Mouse (Mus musculus): Measurements from ENCODE around the gene Gm7029. TPM values are rescaled to one million over a fixed set of nuclear protein-coding genes. Genes with fewer than 3 reads are reported as not detected.
"Not testable (repeated sequence)": the region's sequence is repeated elsewhere in the genome, so short reads cannot be mapped to it uniquely, and the experiment has no call there.

Gene Gm7029
- total RNA-seq, 2 experiments from 2014 or later, result not detected

DNA sequence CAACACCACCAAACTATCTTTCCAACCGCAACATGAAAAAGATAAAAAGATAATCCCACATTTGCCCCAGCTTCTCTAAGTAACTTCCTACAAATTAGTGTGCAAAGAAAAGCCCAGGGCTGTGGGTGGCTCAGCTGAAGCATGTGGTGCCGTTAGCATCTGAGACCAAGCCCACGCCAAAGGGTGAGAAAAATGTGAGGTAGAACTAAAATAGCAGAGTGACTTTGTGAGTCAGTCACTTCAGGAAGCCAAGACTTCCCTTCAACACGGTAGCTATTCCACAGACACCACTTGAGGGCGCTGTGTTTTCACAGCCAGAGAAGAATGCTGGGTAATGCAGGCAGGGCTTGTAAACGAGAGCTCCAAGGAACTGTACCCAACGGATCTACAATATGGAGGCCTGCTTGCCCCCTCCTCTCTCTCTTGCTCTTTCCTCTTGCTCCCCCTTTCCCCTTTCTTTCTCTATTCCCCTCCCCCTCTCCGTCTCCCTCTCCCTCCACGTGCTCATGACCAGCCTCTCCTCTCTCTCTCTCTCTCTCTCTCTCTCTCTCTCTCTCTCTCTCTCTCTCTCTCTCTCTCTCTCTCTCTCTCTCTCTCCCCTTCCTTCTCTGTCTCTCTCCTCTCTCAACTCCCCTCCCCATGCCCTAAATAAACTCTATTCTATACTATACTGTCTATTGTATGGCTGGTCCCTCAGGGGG, 8.2 kb upstream of the Gm7029 start:
- peak; percentile 78 to 79 for DNase-seq (ENCODE audit: extremely low spot score in 1 of 2, low spot score in 2 of 2)
- no peak overlapping the region for H3K4me3 ChIP-seq
- intact Hi-C loops (cut with DNase I), result no loop called here
- peak; percentile 78 for TF ChIP-seq CTCF (IDR thresholded peaks at IDR 0.05)
- no peak overlapping the region for H3K27ac ChIP-seq

DNA sequence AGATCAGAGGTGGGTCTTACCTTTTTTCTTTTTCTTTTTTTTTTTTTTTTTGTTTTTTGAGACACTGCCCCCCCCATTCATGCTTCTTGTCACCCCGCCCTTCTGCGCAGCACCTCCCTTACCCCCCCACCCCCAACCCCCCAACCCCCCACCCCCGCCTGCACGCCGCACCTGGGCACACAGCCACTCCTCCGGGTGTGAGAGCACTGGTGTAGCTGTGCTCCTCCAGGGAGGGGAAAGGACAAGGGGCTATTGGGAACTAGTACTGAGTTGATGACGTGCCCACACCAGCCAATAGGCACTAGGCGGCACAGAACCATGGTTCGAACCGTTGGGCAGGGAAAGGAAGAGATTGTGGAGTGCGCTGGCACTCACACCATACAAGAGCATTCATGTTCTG, 774 bp downstream of the Gm7029 start:
- no peak for DNase-seq (ENCODE audit: extremely low spot score in 1 of 2, low spot score in 2 of 2)
- no peak for TF ChIP-seq CTCF (IDR thresholded peaks at IDR 0.05)
- intact Hi-C loops (cut with DNase I), result no loop called here

GRCm38 (mm10) chr17:33875797-33876196, 2.2 kb downstream of the Gm7029 start:
- not testable (repeated sequence) for H3K4me3 ChIP-seq; DNase-seq (ENCODE audit: extremely low spot score in 1 of 2, low spot score in 2 of 2)
- peak; percentile 30 for TF ChIP-seq CTCF (IDR thresholded peaks at IDR 0.05)

More for the DNA sequence above, 774 bp downstream of the Gm7029 start:
- H3K27ac ChIP-seq, result no peak overlapping the region
- no peak overlapping the region for H3K4me3 ChIP-seq

DNA sequence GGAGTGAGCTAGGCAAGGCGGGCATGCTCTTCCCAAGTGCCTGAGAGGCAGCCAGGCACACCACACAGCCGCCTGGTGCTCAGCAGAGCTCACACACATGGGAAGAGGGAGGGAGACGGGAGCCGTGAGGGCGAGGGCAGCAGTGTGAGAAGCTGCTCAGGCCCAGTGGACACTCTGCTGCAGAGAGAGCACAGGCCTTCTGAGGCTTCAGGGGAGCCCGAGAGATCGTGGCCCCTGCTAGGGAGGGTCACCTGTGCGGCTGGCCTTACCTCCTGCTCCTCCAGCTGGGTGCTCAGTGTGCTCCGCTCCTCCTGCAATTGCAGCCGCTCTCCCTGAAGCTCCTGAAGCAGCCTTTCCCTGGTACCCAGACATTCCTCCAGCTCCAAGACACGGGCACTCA, 10.7 kb downstream of the Gm7029 start:
- DNase-seq (ENCODE audit: extremely low spot score in 1 of 2, low spot score in 2 of 2); intact Hi-C loops (cut with DNase I); H3K4me3 ChIP-seq; H3K27ac ChIP-seq: not testable (repeated sequence)

More at GRCm38 (mm10) chr17:33875797-33876196, 2.2 kb downstream of the Gm7029 start:
- H3K27ac ChIP-seq; intact Hi-C loops (cut with DNase I): not testable (repeated sequence)

DNA sequence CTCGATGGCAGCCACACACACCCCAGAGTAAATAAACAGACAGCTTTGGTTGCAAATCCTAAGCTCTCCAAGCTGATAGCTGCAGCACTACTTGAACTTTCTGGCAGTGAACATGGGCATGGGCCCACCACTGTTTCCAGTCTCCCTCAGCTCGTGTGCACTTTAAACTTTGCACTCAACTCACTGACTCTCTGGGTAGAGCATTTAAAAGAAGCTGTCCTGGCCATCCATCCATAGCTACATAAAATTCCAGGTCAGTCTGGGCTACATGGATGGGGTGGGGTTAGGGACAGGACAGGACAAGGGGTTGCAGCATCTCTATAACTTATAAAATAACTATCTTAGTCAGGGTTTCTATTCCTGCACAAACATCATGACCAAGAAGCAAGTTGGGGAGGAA, 14.2 kb downstream of the Gm7029 start:
- intact Hi-C loops (cut with DNase I); H3K27ac ChIP-seq; H3K4me3 ChIP-seq; DNase-seq (ENCODE audit: extremely low spot score in 1 of 2, low spot score in 2 of 2): not testable (repeated sequence)

DNA sequence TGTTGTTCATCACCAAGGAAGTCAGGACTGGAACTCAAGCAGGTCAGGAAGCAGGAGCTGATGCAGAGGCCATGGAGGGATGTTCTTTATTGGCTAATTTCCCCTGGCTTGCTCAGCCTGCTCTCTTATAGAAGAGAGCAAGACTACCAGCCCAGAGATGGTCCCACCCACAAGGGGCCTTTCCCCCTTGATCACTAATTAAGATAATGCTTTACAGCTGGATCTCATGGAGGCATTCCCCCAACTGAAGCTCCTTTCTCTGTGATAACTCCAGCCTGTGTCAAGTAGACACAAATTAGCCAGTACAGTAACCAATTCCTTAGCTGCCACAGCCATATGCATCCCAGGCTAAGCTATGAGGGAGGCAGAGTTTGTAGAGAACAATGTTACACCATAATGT, 14.6 kb downstream of the Gm7029 start:
- intact Hi-C loops (cut with DNase I); H3K4me3 ChIP-seq; DNase-seq (ENCODE audit: extremely low spot score in 1 of 2, low spot score in 2 of 2); H3K27ac ChIP-seq: not testable (repeated sequence)

- not testable (repeated sequence) for H3K27ac ChIP-seq; DNase-seq (ENCODE audit: extremely low spot score in 1 of 2, low spot score in 2 of 2)
- intact Hi-C loops (cut with DNase I), result loop anchor here (1.0 to 10.0 kb wide), 2 partner anchors 19 to 495 kb away; partner anchors contain the start of genes Daxx and Zfp101
- peak overlapping the region; percentile 56 for H3K4me3 ChIP-seq
These were observed 16.4 kb downstream of the Gm7029 start for GRCm38 (mm10) chr17:33889941-33890532.

DNA sequence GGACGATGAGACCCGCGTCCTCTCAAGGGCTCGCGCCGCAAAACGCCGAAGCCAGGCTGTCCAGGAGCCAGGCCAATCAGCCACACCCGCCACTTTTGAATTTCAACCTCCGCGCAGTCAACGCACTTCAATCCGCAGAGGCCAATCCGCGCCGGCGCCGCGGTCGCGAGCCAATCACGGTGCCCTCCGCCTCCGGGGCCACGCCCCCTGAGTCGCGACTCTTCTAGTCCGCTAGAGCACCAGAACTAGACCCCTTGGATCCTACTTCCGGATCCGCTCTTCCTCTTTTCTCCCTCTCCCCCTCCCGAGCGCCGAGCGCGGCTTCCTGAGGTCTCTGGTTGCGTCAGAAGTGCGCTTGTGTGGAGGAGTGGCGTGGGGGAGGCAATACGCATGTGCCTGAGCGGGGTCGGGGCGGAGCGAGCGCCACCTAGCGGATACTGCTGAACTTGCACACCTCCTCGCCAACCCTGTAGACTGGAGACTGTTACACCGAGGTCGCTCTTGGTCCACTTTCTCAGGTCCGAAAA, 17.0 kb downstream of the Gm7029 start, which contains the start of gene Kifc1:
Gene Kifc1 (minus strand): TSS at position 129 of the 527 bp plus-strand sequence.
- intact Hi-C loops (cut with DNase I), result loop anchor here (1.0 to 10.0 kb wide), 2 partner anchors 19 to 496 kb away; partner anchors contain the start of genes Daxx and Zfp101
- Histone ChIP-seq H3K27ac (no peak within 1 kb of the TSS), H3K4me3 (peak within 1 kb of the TSS; percentile 56)
- peak; percentile 99 to 100 for DNase-seq (ENCODE audit: extremely low spot score in 1 of 2, low spot score in 2 of 2)
- TF ChIP-seq CTCF (IDR thresholded peaks at IDR 0.05), result peak; percentile 96

- Histone ChIP-seq H3K4me3 (no peak overlapping the region), H3K27ac (no peak overlapping the region)
- intact Hi-C loops (cut with DNase I), result loop anchor here (10.0 kb wide), 1 partner anchor 497 kb away; the partner anchor contains the start of gene Zfp101
- no peak for TF ChIP-seq CTCF (IDR thresholded peaks at IDR 0.05)
- DNase-seq (ENCODE audit: extremely low spot score in 1 of 2, low spot score in 2 of 2), result no peak
These were observed 17.7 kb downstream of the Gm7029 start for GRCm38 (mm10) chr17:33891357-33891756.

GRCm38 (mm10) chr17:33891892-33892291, 18.3 kb downstream of the Gm7029 start:
- not testable (repeated sequence) for H3K4me3 ChIP-seq; H3K27ac ChIP-seq; DNase-seq (ENCODE audit: extremely low spot score in 1 of 2, low spot score in 2 of 2)
- TF ChIP-seq CTCF (IDR thresholded peaks at IDR 0.05), result peak; percentile 31
- intact Hi-C loops (cut with DNase I), result loop anchor here (10.0 kb wide), 1 partner anchor 497 kb away; the partner anchor contains the start of gene Zfp101

GRCm38 (mm10) chr17:33892429-33892828, 18.8 kb downstream of the Gm7029 start:
- Histone ChIP-seq H3K4me3 (no peak overlapping the region), H3K27ac (no peak overlapping the region)
- intact Hi-C loops (cut with DNase I), result loop anchor here (10.0 kb wide), 1 partner anchor 498 kb away; the partner anchor contains the start of gene Zfp101
- no peak for TF ChIP-seq CTCF (IDR thresholded peaks at IDR 0.05)
- DNase-seq (ENCODE audit: extremely low spot score in 1 of 2, low spot score in 2 of 2), result no peak

DNA sequence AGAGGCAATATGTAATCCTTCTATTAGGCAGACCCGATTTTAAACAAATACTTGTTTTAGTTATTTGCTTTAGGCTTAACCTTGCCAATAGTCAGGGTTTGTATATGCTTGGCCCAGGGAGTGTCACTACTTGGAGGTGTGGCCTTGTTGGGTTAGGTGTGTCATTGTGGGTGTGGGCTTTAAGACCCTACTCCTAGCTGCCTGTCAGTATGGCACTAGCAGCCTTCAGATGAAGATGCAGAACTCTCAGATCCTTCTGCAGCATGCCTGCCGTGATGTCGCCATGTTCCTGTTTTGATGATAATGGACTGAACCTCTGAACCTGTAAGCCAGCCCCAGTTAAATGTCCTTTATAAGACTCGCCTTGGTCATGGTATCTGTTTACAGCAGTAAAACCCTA, 19.4 kb downstream of the Gm7029 start:
- not testable (repeated sequence) for H3K4me3 ChIP-seq; DNase-seq (ENCODE audit: extremely low spot score in 1 of 2, low spot score in 2 of 2); H3K27ac ChIP-seq
- intact Hi-C loops (cut with DNase I), result loop anchor here (10.0 kb wide), 1 partner anchor 498 kb away; the partner anchor contains the start of gene Zfp101

Data from left cerebral cortex, adult 2 months (tissue).